Mouse (Mus musculus) limb, embryonic 11.5 days (tissue): Measurements from ENCODE around the gene Ankrd24. TPM values are rescaled to one million over a fixed set of nuclear protein-coding genes. Genes with fewer than 3 reads are reported as not detected.
"Not testable (repeated sequence)": the region's sequence is repeated elsewhere in the genome, so short reads cannot be mapped to it uniquely, and the experiment has no call there.

Experiments
- ATAC-seq: fragments of 200-750 bp; cut with Nextera tagmentation; 2 replicates; pipeline ENCODE4 v1.8.0; 2017; ENCODE audit warnings: low read depth; ENCODE audit not compliant: insufficient number of reproducible peaks, low FRiP score, low TSS enrichment
- DNase-seq: peaks from one replicate; pipeline ENCODE4 v3.0.0-alpha.2; 2015; ENCODE audit warnings: low spot score
- H3K27ac ChIP-seq: fragments of 300-500 bp; sonication (generic); replicated peaks from 2 replicates; pipeline ENCODE4 v1.5.1; 2014; ENCODE audit warnings: low read depth, mild to moderate bottlenecking, low read length
- H3K27me3 ChIP-seq: fragments of 300-500 bp; sonication (generic); 2 replicates; pipeline ENCODE4 v1.6.1; 2014; ENCODE audit warnings: mild to moderate bottlenecking, low read length, mixed read lengths; ENCODE audit not compliant: control insufficient read depth, insufficient read depth
- H3K36me3 ChIP-seq: fragments of 300-500 bp; sonication (generic); 2 replicates; pipeline ENCODE4 v1.6.1; 2014; ENCODE audit warnings: mild to moderate bottlenecking, low read length, moderate library complexity, mixed read lengths; ENCODE audit not compliant: control insufficient read depth, insufficient read depth
- H3K4me1 ChIP-seq: fragments of 300-500 bp; sonication (generic); 2 replicates; pipeline ENCODE4 v1.6.1; 2014; ENCODE audit warnings: low read length, mixed read lengths; ENCODE audit not compliant: control insufficient read depth, insufficient read depth
- H3K4me2 ChIP-seq: fragments of 300-500 bp; sonication (generic); 2 replicates; pipeline ENCODE4 v1.6.1; 2014; ENCODE audit warnings: low read depth, mild to moderate bottlenecking, moderate library complexity; ENCODE audit not compliant: severe bottlenecking
- H3K4me3 ChIP-seq: fragments of 300-500 bp; sonication (generic); 2 replicates; pipeline ENCODE4 v1.5.1; 2014; ENCODE audit warnings: low read depth, low read length
- H3K9ac ChIP-seq: fragments of 300-500 bp; sonication (generic); 2 replicates; pipeline ENCODE4 v1.6.1; 2014; ENCODE audit warnings: mild to moderate bottlenecking, low read length
- H3K9me3 ChIP-seq: fragments of 300-500 bp; sonication (generic); 2 replicates; pipeline ENCODE4 v1.6.1; 2016; ENCODE audit warnings: low read length; ENCODE audit not compliant: control insufficient read depth
- WGBS: fragments of 180-500 bp; shearing (Covaris S2); extraction: QIAGEN DNeasy Blood & Tissue Kit; methylation state at CpG from one replicate; pipeline ENCODE4 v1.1.7; 2014; 5-methylcytosine and 5-hydroxymethylcytosine counted together
- polyA plus RNA-seq: library from polyadenylated mRNA; unstranded; fragments of >200 nt; fragmentation: Nextera tagmentation; extraction: Ambion mirVana; gene quantifications from 2 replicates; pipeline ENCODE4 v1.2.1, GENCODE M21; 2014

The Ankrd24 gene
- polyA plus RNA-seq, 1 experiment from 2014 or later, result 4.3 TPM

- Histone ChIP-seq H3K9me3 (no peaks in the 10 kb centered on the region), H3K4me2 (peak overlapping the region; percentile 83), H3K4me1 (peaks cover 5% of the 10 kb centered on the region), H3K27ac (peak overlapping the region; percentile 84), H3K4me3 (peak overlapping the region; percentile 71), H3K9ac (peak overlapping the region; percentile 85), H3K36me3 (peaks cover 4% of the 10 kb centered on the region; the same call in 1 of the 2 replicates), H3K27me3 (no peaks in the 10 kb centered on the region)
- ATAC-seq, result no peak
- no peak for DNase-seq
- WGBS, result 67% methylated on average over 7 of the region's 7 CpGs
Measured at GRCm38 (mm10) chr10:81627836-81628220, 512 bp upstream of the Ankrd24 start.

- Histone ChIP-seq H3K4me3 (peak overlapping the region; percentile 36), H3K27me3 (no peaks in the 10 kb centered on the region), H3K4me2 (peak overlapping the region; percentile 73), H3K36me3 (no peaks in the 10 kb centered on the region), H3K27ac (0 out of 2 replicates have a peak overlapping the region, but pooled peaks have one; percentile 47), H3K9ac (peak overlapping the region; percentile 60), H3K4me1 (no peaks in the 10 kb centered on the region), H3K9me3 (no peaks in the 10 kb centered on the region)
- 3% methylated on average over 37 of the region's 37 CpGs for WGBS
- DNase-seq, result peak; percentile 92
- ATAC-seq, result peak; percentile 89
Measured at GRCm38 (mm10) chr10:81633253-81634099, 5.1 kb downstream of the Ankrd24 start.

DNA sequence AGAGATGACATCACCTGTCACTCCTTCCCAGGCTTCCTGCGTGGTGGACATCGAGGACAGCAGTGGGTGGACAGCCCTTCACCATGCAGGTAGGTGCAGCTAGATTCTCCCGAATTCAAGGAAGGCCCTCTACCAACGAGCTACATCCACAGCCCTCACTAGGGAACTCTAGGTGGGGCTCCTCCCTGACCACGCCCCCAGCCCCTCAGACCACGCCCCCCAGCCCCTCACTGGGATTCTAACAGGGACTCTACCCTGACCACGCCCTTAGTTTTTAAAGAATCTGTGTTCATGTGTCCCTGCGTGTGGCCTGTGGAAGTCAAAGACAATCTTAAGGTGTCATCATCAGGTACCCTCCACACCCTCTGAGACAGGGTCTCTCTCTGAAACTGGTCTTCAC lies 8.0 kb downstream of the Ankrd24 start:
- 11% methylated on average over 8 of the region's 8 CpGs for WGBS
- no peak overlapping the region for H3K4me3 ChIP-seq

DNA sequence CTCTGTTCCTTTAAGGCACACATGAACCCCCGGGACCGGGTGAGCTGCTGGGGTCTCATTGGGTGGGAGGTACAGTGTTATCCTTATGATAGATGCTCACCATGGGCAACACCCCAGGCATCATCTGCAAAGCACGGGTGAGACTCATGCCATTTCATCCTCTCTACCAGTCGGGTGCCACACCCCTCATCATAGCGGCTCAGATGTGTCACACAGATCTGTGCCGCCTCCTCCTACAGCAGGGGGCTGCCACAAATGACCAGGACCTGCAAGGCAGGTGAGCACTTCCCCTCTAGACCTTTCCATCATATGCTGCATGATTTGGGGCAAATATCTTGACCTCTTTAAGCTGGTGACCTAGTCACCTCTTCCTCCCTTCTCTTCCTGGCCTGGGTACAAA lies 9.8 kb downstream of the Ankrd24 start:
- Histone ChIP-seq H3K9me3 (no peaks in the 10 kb centered on the region), H3K9ac (no peak overlapping the region), H3K36me3 (no peaks in the 10 kb centered on the region), H3K4me2 (no peak overlapping the region), H3K4me1 (peaks cover 10% of the 10 kb centered on the region), H3K27ac (no peak overlapping the region), H3K27me3 (no peaks in the 10 kb centered on the region), H3K4me3 (no peak overlapping the region)
- no peak for DNase-seq
- 62% methylated on average over 6 of the region's 6 CpGs for WGBS
- no peak for ATAC-seq

More for the DNA sequence above, 8.0 kb downstream of the Ankrd24 start:
- Histone ChIP-seq H3K4me2 (no peak overlapping the region), H3K27ac (no peak overlapping the region), H3K9me3 (no peaks in the 10 kb centered on the region), H3K27me3 (no peaks in the 10 kb centered on the region), H3K9ac (no peak overlapping the region), H3K36me3 (no peaks in the 10 kb centered on the region), H3K4me1 (no peaks in the 10 kb centered on the region)
- no peak for ATAC-seq
- no peak for DNase-seq

- not testable (repeated sequence) for H3K36me3 ChIP-seq, H3K27ac ChIP-seq, H3K4me3 ChIP-seq, H3K9ac ChIP-seq, DNase-seq, H3K27me3 ChIP-seq, H3K4me2 ChIP-seq, ATAC-seq, H3K9me3 ChIP-seq
- H3K4me1 ChIP-seq, result peaks cover 10% of the 10 kb centered on the region
- 39% methylated on average over 4 of the region's 4 CpGs for WGBS
Measured at GRCm38 (mm10) chr10:81640825-81641224, 12.5 kb downstream of the Ankrd24 start.

DNA sequence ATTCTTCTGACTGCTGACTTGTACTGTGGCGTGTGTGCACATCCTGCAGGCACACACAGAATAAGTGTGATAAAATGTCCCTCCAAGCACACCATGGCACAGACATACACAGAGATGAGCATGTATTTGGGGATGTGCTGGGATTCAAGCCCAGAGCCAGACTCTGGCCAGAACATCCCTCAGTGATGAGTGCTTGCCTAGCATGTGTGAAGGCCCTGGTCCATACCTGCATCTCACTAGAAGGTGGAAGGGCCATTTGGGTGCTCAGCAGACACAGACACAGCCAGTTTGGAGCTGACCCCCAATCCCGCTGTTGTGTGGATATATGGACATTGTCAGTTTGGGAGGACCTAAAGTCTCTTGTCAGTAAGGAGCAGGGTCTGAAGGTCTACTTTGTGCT lies 13.2 kb downstream of the Ankrd24 start:
- H3K36me3 ChIP-seq, result no peaks in the 10 kb centered on the region
- DNase-seq (no peak), ATAC-seq (no peak)
- H3K4me1 ChIP-seq, result peaks cover 10% of the 10 kb centered on the region
- H3K4me3 ChIP-seq, result no peak overlapping the region
- no peaks in the 10 kb centered on the region for H3K27me3 ChIP-seq
- H3K9me3 ChIP-seq, result no peaks in the 10 kb centered on the region
- H3K9ac ChIP-seq, result no peak overlapping the region
- 91% methylated on average over 2 of the region's 2 CpGs for WGBS
- no peak overlapping the region for H3K27ac ChIP-seq
- H3K4me2 ChIP-seq, result no peak overlapping the region

GRCm38 (mm10) chr10:81641978-81642647 lies 13.8 kb downstream of the Ankrd24 start:
- Histone ChIP-seq H3K27ac (no peak overlapping the region), H3K36me3 (no peaks in the 10 kb centered on the region), H3K9ac (peak overlapping the region; percentile 80; the same call in 1 of the 2 replicates), H3K27me3 (no peaks in the 10 kb centered on the region), H3K4me2 (peak overlapping the region; percentile 61), H3K4me1 (peaks cover 10% of the 10 kb centered on the region), H3K4me3 (peak overlapping the region; percentile 60; the same call in 1 of the 2 replicates), H3K9me3 (no peaks in the 10 kb centered on the region)
- ATAC-seq (no peak), DNase-seq (no peak)
- 79% methylated on average over 8 of the region's 8 CpGs for WGBS

GRCm38 (mm10) chr10:81642648-81643448 lies 14.5 kb downstream of the Ankrd24 start:
- H3K4me3 ChIP-seq, result peak overlapping the region; percentile 60
- ATAC-seq (peak; percentile 31), DNase-seq (no peak)
- H3K27ac ChIP-seq, result peak overlapping the region; percentile 94
- peaks cover 10% of the 10 kb centered on the region for H3K4me1 ChIP-seq
- no peaks in the 10 kb centered on the region for H3K9me3 ChIP-seq
- no peaks in the 10 kb centered on the region for H3K36me3 ChIP-seq
- peak overlapping the region; percentile 61 for H3K4me2 ChIP-seq
- 21% methylated on average over 24 of the region's 24 CpGs for WGBS
- peak overlapping the region; percentile 80 for H3K9ac ChIP-seq
- no peaks in the 10 kb centered on the region for H3K27me3 ChIP-seq
